Mouse (Mus musculus): ENCODE results near the gene Nyap1. TPM values are rescaled to one million over a fixed set of nuclear protein-coding genes. Genes with fewer than 3 reads are reported as not detected.

The Nyap1 gene
- 0.22 TPM for polyA plus RNA-seq (2014; fragmentation: Illumina TruSeq; extraction: RNeasy Lipid Tissue Mini Kit (QIAGEN cat#74804); ENCODE audit: low replicate concordance)

GRCm38 (mm10) chr5:137741023-137741931 lies at the start of gene Nyap1:
TSS of gene Nyap1 (minus strand) at chr5:137741607.

GRCm38 (mm10) chr5:137787151-137787928 lies 45.9 kb upstream of the Nyap1 start, which contains the start of the genes Mepce and Zcwpw1:
TSS of gene Mepce (minus strand) at chr5:137787655.
TSS of gene Zcwpw1 (plus strand) at chr5:137787798.

GRCm38 (mm10) chr5:137778635-137779034 lies 37.2 kb upstream of the Nyap1 start, which contains the start of gene Ppp1r35:
TSS of gene Ppp1r35 (plus strand) at chr5:137778849.

DNA sequence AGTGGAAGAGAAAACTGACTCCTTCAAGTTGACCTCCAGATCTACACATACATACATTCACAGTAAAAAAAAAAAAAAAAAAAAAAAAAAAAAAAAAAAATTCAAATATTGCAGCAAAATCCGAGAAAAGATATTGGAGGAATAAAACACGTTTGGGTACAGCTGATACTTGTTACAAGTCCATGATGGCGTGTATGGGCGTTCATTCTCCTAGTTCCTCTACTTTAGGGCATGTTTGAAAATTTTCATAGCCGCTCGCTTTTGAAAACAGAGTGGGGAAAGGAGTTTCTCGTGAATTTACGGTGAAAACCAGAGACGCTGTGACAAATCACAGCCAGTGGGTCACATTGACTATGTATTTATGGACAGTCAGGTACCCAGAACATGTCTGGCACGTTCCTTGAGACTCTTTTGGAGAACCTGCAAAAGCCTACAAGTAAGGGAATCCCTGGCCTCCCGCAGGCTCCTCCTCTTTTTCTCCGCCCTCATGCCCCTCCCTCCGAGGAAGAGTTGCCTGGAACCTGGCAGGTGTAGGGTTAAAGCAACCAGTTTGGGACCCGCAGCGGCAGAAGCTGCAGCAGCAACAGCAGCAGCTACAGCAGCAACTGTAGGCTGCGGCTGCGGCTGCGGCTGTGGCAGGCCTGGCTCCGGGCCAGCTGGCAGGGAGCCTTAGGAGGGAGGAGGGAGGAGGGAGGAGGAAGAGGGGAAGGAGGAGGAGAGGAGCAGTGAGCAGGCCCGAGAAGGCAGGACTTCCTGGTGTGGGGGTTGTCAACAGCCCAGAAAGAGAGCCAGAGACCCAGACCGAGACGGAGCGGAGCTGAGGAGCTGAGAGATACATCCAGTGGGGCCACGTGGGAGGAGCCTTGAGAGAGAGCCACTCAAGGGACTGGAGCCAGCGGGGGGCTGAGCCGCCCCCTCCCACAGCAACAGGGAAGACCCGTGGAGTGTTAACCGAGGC lies 4.1 kb upstream of the Nyap1 start, which contains the start of gene Tsc22d4:
Gene Tsc22d4, plus strand, starts transcription at position 517 of the 958 bp plus-strand sequence.

GRCm38 (mm10) chr5:137684294-137685123 lies 56.9 kb downstream of the Nyap1 start, which contains the start of gene Agfg2:
TSS of gene Agfg2 (minus strand) at chr5:137684726.

Other genes with a start within 250 kb of the Nyap1 start
- not detected for gene Pop7, start 239.1 kb downstream of the Nyap1 start, polyA plus RNA-seq (2014; fragmentation: Illumina TruSeq; extraction: RNeasy Lipid Tissue Mini Kit (QIAGEN cat#74804); ENCODE audit: low replicate concordance)
- gene Gigyf1, start 223.1 kb downstream of the Nyap1 start, polyA plus RNA-seq (2014; fragmentation: Illumina TruSeq; extraction: RNeasy Lipid Tissue Mini Kit (QIAGEN cat#74804); ENCODE audit: low replicate concordance), result 0.97 TPM
- not detected for gene Epo, start 208.4 kb downstream of the Nyap1 start, polyA plus RNA-seq (2014; fragmentation: Illumina TruSeq; extraction: RNeasy Lipid Tissue Mini Kit (QIAGEN cat#74804); ENCODE audit: low replicate concordance)
- 1.5 TPM for gene Gnb2, start 208.1 kb downstream of the Nyap1 start, polyA plus RNA-seq (2014; fragmentation: Illumina TruSeq; extraction: RNeasy Lipid Tissue Mini Kit (QIAGEN cat#74804); ENCODE audit: low replicate concordance)
- not detected for gene Actl6b, start 188.1 kb downstream of the Nyap1 start, polyA plus RNA-seq (2014; fragmentation: Illumina TruSeq; extraction: RNeasy Lipid Tissue Mini Kit (QIAGEN cat#74804); ENCODE audit: low replicate concordance)
- gene Tfr2, start 171.8 kb downstream of the Nyap1 start, polyA plus RNA-seq (2014; fragmentation: Illumina TruSeq; extraction: RNeasy Lipid Tissue Mini Kit (QIAGEN cat#74804); ENCODE audit: low replicate concordance), result not detected
- not detected for gene Mospd3, start 140.5 kb downstream of the Nyap1 start, polyA plus RNA-seq (2014; fragmentation: Illumina TruSeq; extraction: RNeasy Lipid Tissue Mini Kit (QIAGEN cat#74804); ENCODE audit: low replicate concordance)
- gene Pcolce, start 127.8 kb downstream of the Nyap1 start, polyA plus RNA-seq (2014; fragmentation: Illumina TruSeq; extraction: RNeasy Lipid Tissue Mini Kit (QIAGEN cat#74804); ENCODE audit: low replicate concordance), result 1.5 TPM
- not detected for gene Fbxo24, start 112.6 kb downstream of the Nyap1 start, polyA plus RNA-seq (2014; fragmentation: Illumina TruSeq; extraction: RNeasy Lipid Tissue Mini Kit (QIAGEN cat#74804); ENCODE audit: low replicate concordance)
- gene Lrch4, start 112.5 kb downstream of the Nyap1 start, polyA plus RNA-seq (2014; fragmentation: Illumina TruSeq; extraction: RNeasy Lipid Tissue Mini Kit (QIAGEN cat#74804); ENCODE audit: low replicate concordance), result 0.30 TPM
- not detected for gene Gm20605, start 112.4 kb downstream of the Nyap1 start, polyA plus RNA-seq (2014; fragmentation: Illumina TruSeq; extraction: RNeasy Lipid Tissue Mini Kit (QIAGEN cat#74804); ENCODE audit: low replicate concordance)
- not detected for gene Sap25, start 100.3 kb downstream of the Nyap1 start, polyA plus RNA-seq (2014; fragmentation: Illumina TruSeq; extraction: RNeasy Lipid Tissue Mini Kit (QIAGEN cat#74804); ENCODE audit: low replicate concordance)
- gene Irs3, start 95.9 kb downstream of the Nyap1 start, polyA plus RNA-seq (2014; fragmentation: Illumina TruSeq; extraction: RNeasy Lipid Tissue Mini Kit (QIAGEN cat#74804); ENCODE audit: low replicate concordance), result not detected
- 2.0 TPM for gene Agfg2, start 56.9 kb downstream of the Nyap1 start, polyA plus RNA-seq (2014; fragmentation: Illumina TruSeq; extraction: RNeasy Lipid Tissue Mini Kit (QIAGEN cat#74804); ENCODE audit: low replicate concordance)
- gene Tsc22d4, start 4.1 kb upstream of the Nyap1 start, polyA plus RNA-seq (2014; fragmentation: Illumina TruSeq; extraction: RNeasy Lipid Tissue Mini Kit (QIAGEN cat#74804); ENCODE audit: low replicate concordance), result 1.5 TPM
- gene Ppp1r35, start 37.2 kb upstream of the Nyap1 start, polyA plus RNA-seq (2014; fragmentation: Illumina TruSeq; extraction: RNeasy Lipid Tissue Mini Kit (QIAGEN cat#74804); ENCODE audit: low replicate concordance), result not detected
- 6.3 TPM for gene Mepce, start 46.0 kb upstream of the Nyap1 start, polyA plus RNA-seq (2014; fragmentation: Illumina TruSeq; extraction: RNeasy Lipid Tissue Mini Kit (QIAGEN cat#74804); ENCODE audit: low replicate concordance)
- 2.7 TPM for gene Zcwpw1, start 46.2 kb upstream of the Nyap1 start, polyA plus RNA-seq (2014; fragmentation: Illumina TruSeq; extraction: RNeasy Lipid Tissue Mini Kit (QIAGEN cat#74804); ENCODE audit: low replicate concordance)
- gene Pilra, start 94.7 kb upstream of the Nyap1 start, polyA plus RNA-seq (2014; fragmentation: Illumina TruSeq; extraction: RNeasy Lipid Tissue Mini Kit (QIAGEN cat#74804); ENCODE audit: low replicate concordance), result 4.7 TPM
- gene Pilrb1, start 116.5 kb upstream of the Nyap1 start, polyA plus RNA-seq (2014; fragmentation: Illumina TruSeq; extraction: RNeasy Lipid Tissue Mini Kit (QIAGEN cat#74804); ENCODE audit: low replicate concordance), result 8.6 TPM
- gene Pilrb2, start 130.2 kb upstream of the Nyap1 start, polyA plus RNA-seq (2014; fragmentation: Illumina TruSeq; extraction: RNeasy Lipid Tissue Mini Kit (QIAGEN cat#74804); ENCODE audit: low replicate concordance), result 6.1 TPM
- 3,790 TPM for gene Cyp3a13, start 180.0 kb upstream of the Nyap1 start, polyA plus RNA-seq (2014; fragmentation: Illumina TruSeq; extraction: RNeasy Lipid Tissue Mini Kit (QIAGEN cat#74804); ENCODE audit: low replicate concordance)
- gene Gjc3, start 221.5 kb upstream of the Nyap1 start, polyA plus RNA-seq (2014; fragmentation: Illumina TruSeq; extraction: RNeasy Lipid Tissue Mini Kit (QIAGEN cat#74804); ENCODE audit: low replicate concordance), result 0.45 TPM
- gene Azgp1, start 239.9 kb upstream of the Nyap1 start, polyA plus RNA-seq (2014; fragmentation: Illumina TruSeq; extraction: RNeasy Lipid Tissue Mini Kit (QIAGEN cat#74804); ENCODE audit: low replicate concordance), result 0.37 TPM

Data from small intestine, adult 10 weeks (tissue).